Mouse (Mus musculus): Measurements from ENCODE around the gene Itpr2.

Gene Itpr2

GRCm38 (mm10) chr6:146511511-146511910, 9.5 kb upstream of the Itpr2 start:
- in situ Hi-C loops (cut with MboI, MseI), result loop anchor here (25.0 kb wide), 1 partner anchor 1824 kb away; no protein-coding TSS in a partner anchor

GRCm38 (mm10) chr6:146509891-146510290, 7.9 kb upstream of the Itpr2 start:
- in situ Hi-C loops (cut with MboI, MseI), result loop anchor here (25.0 kb wide), 1 partner anchor 1823 kb away; no protein-coding TSS in a partner anchor

DNA sequence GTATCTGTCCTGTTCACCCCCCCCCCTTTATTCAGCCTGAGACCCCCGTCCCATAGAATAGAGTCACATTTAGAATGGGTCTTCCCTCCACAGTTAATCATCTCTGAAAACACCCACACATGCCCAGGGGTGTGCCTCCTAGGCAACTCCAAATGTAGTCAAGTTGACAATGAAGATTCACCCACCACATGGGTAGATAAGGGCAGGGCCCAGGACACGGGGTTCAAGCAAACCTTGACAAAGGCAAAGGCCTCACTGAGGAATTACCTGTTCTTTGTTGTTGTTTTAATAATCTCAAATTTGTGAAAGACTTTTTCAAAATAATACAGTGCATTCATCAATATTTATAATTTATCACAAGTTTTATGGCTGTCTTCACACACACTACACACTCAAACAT, 2.4 kb upstream of the Itpr2 start:
- in situ Hi-C loops (cut with MboI, MseI), result loop anchor here (25.0 kb wide), 1 partner anchor 1817 kb away; no protein-coding TSS in a partner anchor

GRCm38 (mm10) chr6:146502856-146503255, 833 bp upstream of the Itpr2 start:
- in situ Hi-C loops (cut with MboI, MseI), result loop anchor here (25.0 kb wide), 1 partner anchor 1816 kb away; no protein-coding TSS in a partner anchor

- in situ Hi-C loops (cut with MboI, MseI), result loop anchor here (25.0 kb wide), 1 partner anchor 1814 kb away; no protein-coding TSS in a partner anchor
Observed at GRCm38 (mm10) chr6:146501316-146501865, 632 bp downstream of the Itpr2 start.

DNA sequence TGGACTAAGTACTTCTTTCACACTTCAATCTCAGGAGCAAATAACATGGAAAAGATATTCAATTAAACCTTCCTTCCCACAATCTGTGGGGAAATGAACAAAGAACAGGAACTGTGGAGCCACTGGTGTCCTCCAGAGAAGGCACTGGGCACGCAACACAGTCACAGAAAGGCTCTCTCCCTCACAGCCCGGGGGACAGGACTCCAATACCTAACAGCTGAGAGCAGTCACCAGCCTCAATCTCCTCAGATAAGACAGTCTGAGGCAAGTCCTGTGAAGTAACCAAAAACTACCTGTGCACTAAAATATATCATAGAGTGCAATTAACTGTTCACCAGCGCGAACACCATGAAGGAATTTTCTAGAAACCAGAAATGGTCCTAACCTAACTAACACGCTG, 1.3 kb downstream of the Itpr2 start:
- in situ Hi-C loops (cut with MboI, MseI), result loop anchor here (25.0 kb wide), 1 partner anchor 1813 kb away; no protein-coding TSS in a partner anchor

GRCm38 (mm10) chr6:146500206-146500605, 1.8 kb downstream of the Itpr2 start:
- in situ Hi-C loops (cut with MboI, MseI), result loop anchor here (25.0 kb wide), 1 partner anchor 1813 kb away; no protein-coding TSS in a partner anchor

DNA sequence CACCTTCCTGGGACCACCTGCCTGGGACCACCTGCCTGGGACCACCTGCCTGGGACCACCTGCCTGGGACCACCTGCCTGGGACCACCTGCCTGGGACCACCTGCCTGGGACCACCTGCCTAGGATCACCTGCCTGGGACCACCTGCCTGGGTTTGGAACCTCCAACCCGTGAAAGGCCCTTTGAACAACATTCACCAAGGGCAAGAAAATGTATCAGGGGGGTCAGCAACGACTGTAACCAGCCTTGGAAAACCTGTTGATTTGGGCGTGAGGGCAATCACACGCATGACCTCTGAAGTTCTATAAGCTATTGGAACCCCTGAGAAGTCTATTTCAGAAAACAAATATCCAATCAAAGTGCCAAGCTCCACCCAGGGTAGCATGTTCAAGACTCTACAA, 2.5 kb downstream of the Itpr2 start:
- in situ Hi-C loops (cut with MboI, MseI), result no loop called here

- in situ Hi-C loops (cut with MboI, MseI), result no loop called here
Observed at GRCm38 (mm10) chr6:146498416-146498815, 3.6 kb downstream of the Itpr2 start.

GRCm38 (mm10) chr6:146497866-146498265, 4.2 kb downstream of the Itpr2 start:
- in situ Hi-C loops (cut with MboI, MseI), result no loop called here

DNA sequence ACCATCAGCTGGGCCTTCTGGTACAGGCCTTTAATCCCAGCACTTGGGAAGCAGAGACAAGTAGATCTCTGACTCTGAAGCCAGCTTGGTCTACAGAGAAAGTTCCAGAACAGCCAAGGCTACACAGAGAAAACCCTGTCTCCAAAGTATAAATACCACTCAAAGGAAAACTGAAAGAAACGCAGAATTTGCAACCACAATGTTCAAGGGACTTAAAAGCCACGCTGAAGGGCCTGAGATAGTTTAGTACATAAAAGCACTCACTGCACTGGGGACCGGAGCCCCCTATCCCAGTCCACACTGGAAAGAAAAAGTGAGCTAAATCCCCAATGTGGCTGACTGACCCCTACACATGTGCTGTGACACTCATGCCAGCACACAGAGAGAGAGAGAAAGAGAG, 4.6 kb downstream of the Itpr2 start:
- in situ Hi-C loops (cut with MboI, MseI), result no loop called here

DNA sequence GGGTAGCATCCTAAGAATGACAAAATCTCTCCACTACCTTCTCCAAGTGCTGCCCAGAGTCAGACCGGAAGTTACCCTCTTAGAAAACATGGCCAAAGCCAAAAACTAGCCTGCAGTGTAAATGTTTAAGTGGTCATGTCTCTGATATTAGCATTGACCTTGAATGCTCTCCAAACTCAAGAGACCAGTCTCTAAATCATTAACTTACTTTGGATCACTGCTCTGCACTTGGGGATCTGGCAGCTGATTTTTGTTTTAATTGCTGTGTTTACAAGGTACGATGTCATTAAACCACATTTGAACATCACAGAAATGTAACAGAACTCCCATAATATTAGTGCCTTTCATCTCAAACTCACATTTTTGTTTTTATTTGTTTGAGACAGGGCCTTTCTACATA, 10.3 kb downstream of the Itpr2 start:
- in situ Hi-C loops (cut with MboI, MseI), result no loop called here

GRCm38 (mm10) chr6:146490416-146490960, 11.5 kb downstream of the Itpr2 start:
- in situ Hi-C loops (cut with MboI, MseI), result no loop called here

DNA sequence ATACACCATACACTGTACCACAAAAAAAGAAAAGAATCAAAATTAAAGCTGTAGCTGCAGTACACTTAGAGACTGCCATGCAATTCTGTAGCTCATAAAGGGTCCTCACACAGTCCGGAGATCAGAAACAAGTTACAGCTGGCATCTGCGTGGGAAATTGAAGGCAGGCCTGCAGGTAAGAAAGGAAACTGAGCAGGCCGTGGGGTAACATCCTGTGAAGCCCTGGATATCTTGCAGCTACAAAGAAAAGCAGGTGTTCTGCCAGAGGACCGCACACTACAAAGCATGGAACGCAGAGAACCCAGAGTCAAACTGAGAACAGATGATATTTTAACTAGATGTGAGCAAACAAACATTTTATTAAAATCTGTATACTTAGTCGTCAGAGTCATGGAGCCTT, 12.2 kb downstream of the Itpr2 start:
- in situ Hi-C loops (cut with MboI, MseI), result no loop called here

- in situ Hi-C loops (cut with MboI, MseI), result no loop called here
Observed at GRCm38 (mm10) chr6:146488749-146489148, 13.3 kb downstream of the Itpr2 start.

DNA sequence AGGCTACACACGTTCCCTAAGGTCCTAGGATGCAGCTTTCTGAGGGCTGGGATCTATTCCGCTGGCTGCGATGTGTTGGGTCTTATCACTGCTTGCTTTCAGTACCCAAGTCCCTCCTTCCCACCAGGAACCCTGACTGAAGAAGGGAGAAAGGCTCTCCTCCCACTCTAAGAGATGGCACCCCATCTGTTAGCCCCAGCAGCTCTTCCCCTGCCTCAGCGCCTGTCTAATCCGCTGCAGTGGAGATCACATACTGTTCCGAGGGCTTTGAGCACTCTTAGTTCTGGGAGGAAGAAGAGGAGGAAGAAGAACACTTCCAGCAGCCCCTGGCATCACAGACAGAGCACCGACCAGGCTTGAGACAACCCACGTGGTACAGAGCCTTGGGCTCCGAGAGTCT, 14.9 kb downstream of the Itpr2 start:
- in situ Hi-C loops (cut with MboI, MseI), result no loop called here

DNA sequence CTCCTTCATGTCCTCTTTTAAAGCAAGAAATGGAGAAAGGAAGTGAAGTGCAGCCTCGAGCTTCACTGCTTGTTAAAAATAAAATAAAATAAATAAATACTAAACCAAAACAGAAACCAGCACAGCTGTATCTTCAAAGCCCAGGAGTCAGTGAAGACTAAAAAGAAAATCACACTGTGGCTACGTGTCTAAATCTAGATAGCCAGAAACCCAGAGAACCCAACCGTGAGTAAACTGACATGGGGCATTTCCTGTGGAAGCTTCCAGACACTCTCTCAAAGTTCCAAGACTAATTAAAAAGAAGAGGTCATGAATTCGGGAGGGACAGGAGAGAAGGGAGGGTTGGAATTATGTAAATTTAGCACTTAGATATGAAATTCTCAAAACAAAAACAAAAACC, 15.9 kb downstream of the Itpr2 start:
- in situ Hi-C loops (cut with MboI, MseI), result no loop called here

GRCm38 (mm10) chr6:146481441-146481840, 20.6 kb downstream of the Itpr2 start:
- in situ Hi-C loops (cut with MboI, MseI), result loop anchor here (5.0 kb wide), 1 partner anchor 271 kb away; no protein-coding TSS in a partner anchor

- in situ Hi-C loops (cut with MboI, MseI), result loop anchor here (5.0 kb wide), 1 partner anchor 271 kb away; no protein-coding TSS in a partner anchor
Observed at GRCm38 (mm10) chr6:146480925-146481324, 21.1 kb downstream of the Itpr2 start.

DNA sequence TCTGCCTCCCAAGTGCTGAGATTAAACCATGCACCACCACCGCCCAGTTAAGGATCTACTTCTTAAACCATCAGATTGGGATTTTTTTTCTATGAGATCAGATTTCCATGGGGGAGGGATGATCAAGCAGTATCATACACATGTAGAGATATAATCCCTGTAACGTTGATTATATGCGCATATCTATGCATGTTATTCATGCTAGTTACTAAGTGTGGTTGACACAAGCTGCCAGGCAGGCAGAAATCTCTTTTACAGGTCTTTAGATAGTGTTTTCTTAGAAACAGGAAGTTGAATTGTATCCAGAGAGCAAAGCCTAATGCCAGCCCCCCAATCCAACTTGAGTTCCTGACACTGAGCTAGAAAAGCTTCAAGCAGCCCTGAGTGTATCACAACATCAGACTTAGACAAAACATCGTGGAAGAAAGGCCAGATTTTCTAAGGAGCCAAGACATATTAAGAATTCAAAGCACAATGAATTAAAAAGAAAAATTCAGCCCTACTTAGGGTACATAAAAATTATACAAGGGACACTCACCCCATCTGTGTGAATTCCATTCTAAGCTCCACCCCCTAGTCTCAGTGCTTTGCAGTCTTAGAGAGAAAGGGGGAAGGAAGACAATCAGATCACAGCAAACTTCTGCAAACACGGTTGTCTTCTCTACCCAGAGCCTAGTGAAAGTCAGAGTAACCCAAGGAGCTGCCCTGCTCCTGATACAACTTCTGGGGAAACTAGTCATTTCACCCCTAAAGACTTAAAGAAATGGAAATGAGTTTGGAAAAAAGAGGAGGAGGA, 22.9 kb downstream of the Itpr2 start:
- in situ Hi-C loops (cut with MboI, MseI), result loop anchor here (5.0 kb wide), 1 partner anchor 47 kb away; no protein-coding TSS in a partner anchor

- in situ Hi-C loops (cut with MboI, MseI), result loop anchor here (5.0 kb wide), 1 partner anchor 45 kb away; no protein-coding TSS in a partner anchor
Observed at GRCm38 (mm10) chr6:146476865-146477264, 25.2 kb downstream of the Itpr2 start.

DNA sequence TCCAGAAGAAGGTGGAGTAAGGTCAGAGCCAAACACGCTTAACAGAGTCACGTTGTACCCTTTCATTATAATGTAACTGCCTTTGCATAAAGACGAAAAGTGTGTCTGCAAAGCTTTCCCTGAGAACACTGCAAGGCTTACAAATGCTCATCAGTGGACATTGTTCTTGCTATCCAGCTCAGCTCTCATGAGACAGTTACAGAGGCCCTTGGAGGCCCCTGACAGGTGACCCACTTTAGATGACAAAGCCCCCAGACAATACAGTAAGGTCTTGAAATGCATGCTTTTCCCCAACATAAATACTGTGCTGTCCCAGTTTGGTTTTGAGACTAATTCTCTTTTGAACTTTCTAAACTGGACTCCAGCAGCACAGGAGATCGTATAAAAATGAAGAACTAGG, 27.9 kb downstream of the Itpr2 start:
- in situ Hi-C loops (cut with MboI, MseI), result no loop called here

Data from regulatory T cell (primary cell).